Mouse (Mus musculus) embryo, embryonic 11.5 days (tissue): Measurements from ENCODE around the gene Cerk.
"Not testable (repeated sequence)": the region's sequence is repeated elsewhere in the genome, so short reads cannot be mapped to it uniquely, and the experiment has no call there.

ENCODE experiments used
- DNase-seq: peaks from one replicate; pipeline ENCODE4 v3.0.0-alpha.2; 2012; ENCODE audit warnings: low read depth, low spot score

Gene Cerk

GRCm38 (mm10) chr15:86113342-86113710, 72.6 kb downstream of the Cerk start:
- no peak for DNase-seq

GRCm38 (mm10) chr15:86112707-86113341, 73.1 kb downstream of the Cerk start:
- DNase-seq: no peak

DNA sequence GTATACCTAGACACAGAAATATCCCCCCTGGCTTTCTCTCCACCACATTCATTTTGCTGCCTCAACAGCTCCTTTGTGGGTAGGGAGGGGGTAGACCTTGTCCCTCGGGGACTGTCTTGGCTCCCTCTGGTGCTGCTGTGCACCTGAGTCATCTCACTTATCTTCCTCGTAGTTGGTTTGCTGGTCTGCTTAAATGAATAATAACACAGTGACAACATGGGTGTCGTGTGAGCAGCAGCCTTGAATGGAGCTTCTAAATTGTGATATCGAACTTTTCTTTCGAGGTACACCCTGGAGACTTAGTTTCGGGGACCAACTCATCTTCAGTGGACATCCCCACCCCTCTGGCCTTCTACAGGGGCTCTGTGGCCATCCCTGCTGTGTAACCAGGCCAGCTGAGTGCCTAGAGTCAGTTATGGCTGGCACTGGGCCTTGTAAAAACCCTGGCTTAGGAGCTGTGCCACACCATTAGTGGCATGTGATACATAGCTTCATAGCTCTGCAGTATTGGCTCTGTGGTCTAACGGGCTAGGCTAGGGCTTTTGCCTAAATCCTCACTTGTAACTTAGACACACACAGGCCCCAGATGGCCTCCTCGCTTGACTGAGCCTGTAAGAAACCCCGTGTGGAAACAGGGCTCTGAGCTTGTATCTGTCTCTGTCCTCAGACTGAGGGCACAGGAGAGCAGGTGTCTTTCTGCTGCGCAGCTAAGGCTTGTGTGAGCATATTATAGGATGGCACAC, 75.4 kb downstream of the Cerk start:
- no peak for DNase-seq

- DNase-seq: no peak
Measured at GRCm38 (mm10) chr15:86109650-86110211, 76.2 kb downstream of the Cerk start.

DNA sequence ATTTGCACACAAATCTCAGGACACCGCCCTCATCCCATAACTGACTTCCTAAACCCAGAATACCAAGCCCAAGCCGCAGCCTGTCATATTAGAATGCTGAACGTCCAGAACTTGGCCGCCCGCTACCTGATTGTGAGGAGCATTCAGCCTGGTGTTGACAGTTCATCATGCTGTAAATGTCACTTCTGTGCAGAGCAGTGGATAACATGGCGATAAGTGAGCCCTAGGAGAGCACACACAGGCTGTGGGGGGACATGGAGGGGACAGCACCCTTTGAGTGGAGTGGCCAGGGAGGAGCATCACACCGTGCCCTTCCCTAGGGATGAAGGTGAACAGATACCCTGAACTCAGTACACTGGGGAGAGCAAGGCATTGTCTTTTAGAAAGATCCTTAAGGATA, 76.7 kb downstream of the Cerk start:
- DNase-seq: no peak

- no peak for DNase-seq
Measured at GRCm38 (mm10) chr15:86107831-86108471, 78.0 kb downstream of the Cerk start.

DNA sequence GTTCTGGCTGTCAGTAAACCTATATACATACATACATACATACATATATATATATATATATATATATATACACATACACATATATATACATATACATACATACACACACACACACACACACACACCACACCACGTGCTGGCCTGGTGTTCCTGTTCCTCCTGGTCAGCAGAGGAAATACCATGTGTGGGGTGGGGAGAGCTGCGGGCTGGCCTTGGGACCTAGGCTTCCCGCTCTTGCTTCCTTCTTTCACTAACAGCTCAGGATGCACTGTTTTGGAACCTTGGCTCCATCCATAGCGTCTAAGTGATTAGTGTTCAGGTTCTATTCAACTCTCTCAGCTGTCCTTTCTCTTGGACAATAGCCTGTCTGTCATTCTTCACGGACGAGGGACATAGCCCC, 80.2 kb downstream of the Cerk start:
- DNase-seq: no peak

DNA sequence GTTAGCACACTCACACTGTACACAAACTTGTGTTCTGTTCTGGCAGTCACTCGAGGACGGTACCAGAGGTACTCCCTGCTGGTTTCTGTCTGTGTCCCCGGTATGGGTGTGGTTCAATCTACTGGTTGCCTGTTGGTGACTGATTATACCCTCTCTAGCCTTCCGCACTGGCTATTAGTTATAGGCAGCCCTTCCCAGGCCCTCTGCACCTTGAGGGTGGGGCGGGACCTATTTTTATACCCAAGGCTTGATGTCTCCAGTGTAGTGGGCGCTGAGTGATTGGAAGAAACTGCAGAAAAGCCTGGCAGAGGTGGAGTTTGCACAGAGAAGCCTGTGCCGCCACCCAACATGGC, 80.6 kb downstream of the Cerk start:
- DNase-seq: no peak

DNA sequence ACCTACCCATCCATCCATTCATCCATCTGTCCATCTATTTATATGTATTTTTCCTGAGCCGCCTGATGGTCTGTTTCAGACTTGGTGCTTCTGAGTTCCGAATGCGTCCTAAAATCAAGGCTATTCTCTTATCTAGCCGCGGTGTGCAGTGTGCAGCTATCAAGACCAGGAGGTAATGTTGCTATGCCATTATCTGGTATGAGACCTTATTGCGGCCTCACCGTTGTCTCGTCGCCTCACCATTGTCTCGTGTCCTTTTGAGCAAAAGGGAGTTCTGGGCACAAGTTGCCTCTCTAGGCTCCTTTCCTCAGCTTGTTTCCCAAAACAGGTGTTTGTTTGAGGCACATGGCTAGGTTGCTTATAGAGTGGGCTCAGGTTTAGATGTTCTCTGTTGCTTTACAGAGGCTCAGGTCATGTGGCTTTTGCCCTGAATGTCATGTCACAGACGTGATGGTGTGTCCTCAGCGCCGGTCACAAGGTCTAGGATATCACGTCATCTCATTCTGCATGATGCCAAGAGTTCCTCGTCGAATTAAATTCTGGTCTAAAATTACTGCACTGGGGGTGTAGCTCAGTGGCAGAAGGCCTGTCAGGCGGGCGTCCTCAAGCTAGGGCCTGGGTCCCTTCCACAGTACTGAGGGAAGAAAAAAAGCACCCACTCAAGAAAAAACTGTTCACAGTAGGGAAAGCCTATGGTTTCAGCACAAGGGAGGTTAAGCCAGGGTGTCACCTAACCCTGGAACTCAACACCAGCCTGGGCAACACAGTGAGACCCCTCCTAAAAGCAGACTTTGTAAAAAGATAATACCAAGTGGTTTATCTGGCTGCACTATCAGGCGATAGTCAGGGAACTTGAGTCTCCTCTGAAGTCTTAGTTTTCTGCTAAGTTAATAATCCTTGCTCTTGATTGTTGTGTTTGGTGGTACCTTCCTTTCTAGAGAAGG, 81.3 kb downstream of the Cerk start:
- DNase-seq: no peak

DNA sequence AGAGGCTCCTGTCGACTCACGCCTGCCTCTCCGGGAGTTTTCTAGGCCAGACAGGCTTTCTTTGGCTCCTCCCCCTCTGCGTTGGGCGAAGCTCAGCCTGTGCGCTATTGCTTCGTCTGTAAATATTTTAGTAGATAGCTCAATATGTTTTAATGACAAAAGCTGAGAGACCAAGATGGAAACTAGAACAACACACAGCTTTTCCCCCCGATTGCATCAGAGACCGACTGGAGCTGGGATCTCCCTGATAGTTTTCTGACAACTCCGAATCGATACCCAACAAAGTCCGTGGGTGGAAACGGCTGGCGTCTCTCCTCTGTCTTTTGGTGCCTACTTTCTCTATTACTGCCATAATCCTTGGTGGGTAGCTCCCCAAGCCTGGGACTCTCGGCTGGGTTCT, 83.6 kb downstream of the Cerk start:
- DNase-seq: no peak

DNA sequence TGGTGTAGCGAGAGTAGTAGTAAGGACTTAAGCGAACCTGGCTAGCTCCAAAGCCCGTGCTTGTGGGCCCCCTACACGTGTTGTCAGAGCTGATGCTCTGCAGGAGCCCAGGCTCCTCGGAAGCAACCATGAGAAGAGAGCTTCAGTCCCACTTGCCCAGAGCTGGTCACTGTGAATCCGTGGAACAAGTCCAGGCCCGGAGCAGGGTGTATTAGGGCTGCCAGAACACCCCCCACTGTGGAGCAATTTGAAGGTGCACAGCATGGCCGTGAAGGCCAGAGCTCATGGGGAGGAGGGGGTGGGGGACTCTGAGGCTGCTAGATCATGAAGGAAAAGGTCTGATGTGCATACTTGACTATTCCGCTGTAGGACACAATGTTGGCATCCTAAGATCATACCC, 84.4 kb downstream of the Cerk start:
- no peak for DNase-seq

DNA sequence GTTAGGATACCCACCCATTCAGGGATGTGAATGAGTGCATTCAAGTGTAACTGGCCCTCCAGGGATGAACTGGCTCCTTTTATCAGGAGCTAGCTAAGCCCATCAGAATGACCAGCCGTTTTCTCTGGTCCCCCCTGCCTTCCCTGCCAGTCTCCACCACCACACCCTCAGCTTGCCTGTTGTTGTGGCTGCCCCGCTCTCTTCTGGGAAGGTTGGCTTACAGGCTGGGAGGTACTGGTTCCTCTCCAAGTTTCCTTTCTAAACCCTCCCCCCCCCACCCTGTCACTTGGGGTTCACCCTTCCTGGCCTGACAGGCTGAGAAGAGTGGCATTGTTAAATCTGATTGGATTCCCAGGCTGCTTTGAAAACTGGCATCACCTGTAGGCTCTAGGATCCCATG, 88.1 kb downstream of the Cerk start:
- DNase-seq: no peak

GRCm38 (mm10) chr15:86096604-86097020, 89.3 kb downstream of the Cerk start:
- not testable (repeated sequence) for DNase-seq

DNA sequence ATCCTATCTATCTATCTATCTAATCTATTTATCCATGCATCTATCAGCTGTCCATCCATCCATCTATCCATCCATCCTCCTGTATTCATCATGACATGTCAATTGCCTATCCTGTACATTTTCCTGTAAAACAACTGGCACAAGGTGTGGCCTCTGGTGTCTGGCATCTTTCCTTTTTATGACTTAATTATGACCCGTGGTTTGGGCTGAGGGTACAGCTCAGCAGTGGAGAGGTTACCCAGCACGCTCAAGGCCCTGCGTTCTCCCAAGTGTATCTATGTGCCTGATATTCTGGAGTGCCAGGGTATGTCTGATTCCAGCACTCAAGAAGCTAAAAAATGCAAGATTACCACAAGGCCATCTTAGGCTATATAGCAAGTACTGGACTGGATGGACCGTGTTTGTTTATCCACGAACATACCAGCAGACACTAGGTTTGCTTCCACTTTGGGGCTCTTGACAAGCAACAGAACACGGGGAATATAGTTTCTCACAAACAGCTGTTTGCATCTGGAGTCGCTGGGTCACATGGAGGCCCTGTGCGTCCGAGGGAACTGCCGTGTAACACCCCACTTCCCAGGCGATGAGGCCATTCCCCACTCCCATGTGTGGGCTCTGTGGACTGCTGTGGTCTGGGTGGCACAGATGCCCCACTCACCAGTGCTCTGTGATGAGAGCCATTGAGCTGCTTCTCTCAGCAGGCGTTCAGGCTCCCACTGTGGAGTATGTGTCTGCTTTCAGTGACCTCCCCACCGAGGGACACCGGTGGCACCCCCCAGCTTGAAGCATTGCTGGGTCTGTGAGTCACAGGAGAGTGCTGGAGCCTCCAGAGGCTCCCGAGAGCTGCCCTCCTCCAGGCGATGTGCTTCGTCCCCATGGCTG, 90.0 kb downstream of the Cerk start:
- DNase-seq: no peak

- no peak for DNase-seq
Measured at GRCm38 (mm10) chr15:86094324-86095121, 91.4 kb downstream of the Cerk start.

- no peak for DNase-seq
Measured at GRCm38 (mm10) chr15:86093236-86093635, 92.7 kb downstream of the Cerk start.

- no peak for DNase-seq
Measured at GRCm38 (mm10) chr15:86091998-86092670, 93.8 kb downstream of the Cerk start.

DNA sequence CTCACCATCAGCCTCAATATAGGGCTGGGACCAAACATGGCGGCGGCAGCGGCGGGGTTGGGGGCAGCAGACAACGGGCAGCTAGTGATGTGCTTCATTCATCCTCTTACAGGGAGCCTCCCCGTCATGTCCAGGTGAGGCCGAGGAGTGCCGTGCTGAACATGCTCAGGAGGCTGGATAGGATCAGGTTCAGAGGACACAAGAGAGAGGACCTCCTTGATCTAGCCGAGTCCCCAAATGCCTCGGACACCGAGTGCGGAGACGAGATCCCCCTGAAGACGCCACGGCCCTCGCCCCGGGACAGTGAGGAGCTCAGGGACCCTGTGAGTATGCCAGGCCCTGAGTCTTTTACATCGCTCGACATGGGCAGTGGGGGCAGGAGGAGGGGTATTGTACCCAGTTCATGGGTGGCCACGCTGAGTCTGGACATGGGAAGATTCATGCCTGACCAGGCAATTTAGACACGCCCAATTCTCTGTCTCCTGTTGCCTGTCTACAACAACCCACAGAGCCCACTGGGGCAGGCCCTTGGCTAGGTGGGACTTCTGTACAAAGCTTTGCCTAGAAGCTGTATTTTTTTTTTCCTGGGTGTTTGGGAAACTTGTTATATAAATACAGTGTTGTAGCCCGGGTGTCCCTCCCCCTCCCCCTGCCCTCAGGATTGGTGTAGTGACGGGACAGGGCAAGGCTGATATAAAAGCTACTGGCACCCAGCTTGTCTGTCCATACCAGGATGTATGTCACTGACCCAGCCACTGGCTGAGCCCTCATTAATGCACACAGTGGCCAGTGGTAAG, 94.5 kb downstream of the Cerk start:
- no peak for DNase-seq
